Mouse (Mus musculus) CD4-positive helper T cell, adult 2 months (primary cell): ENCODE measurements at regions not wholly inside any gene's neighbourhood (a gene's known extent, or its start where the extent isn't known, plus 50 kb on each side); places are given as distances from the start of the nearest gene placed in this dataset.
A peak's percentile ranks its signal among the peaks of the same experiment; 100 is the strongest.

Source experiments
- DNase-seq: peaks from one replicate; pipeline ENCODE4 v3.0.0-alpha.2; 2012; ENCODE audit warnings: low read depth, missing footprints, low spot score

GRCm38 (mm10) chr13:110978022-110978421 is 276.8 kb upstream of the Actbl2 start:
- DNase-seq, result no peak

GRCm38 (mm10) chr13:110990677-110991076 is 264.1 kb upstream of the Actbl2 start:
- no peak for DNase-seq

DNA sequence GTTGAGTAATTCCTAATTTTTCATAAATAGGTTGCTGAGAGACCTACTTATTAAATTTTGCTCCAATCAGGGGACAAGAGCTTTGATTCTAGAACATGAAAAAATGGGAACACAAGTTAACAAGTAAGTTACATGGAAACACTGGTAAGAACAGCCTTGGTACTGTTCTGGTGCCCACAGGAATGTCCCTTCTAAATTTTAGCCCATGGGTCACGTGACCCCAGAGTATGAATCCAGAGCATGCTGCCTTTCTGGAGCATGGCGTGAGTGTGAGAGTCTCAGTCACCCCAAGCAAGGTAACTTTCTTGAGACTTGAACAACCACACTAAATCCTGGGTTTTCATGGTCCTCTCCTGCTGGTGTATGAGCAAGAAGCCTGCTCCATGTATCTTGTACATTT is 263.7 kb upstream of the Actbl2 start:
- DNase-seq, result no peak

DNA sequence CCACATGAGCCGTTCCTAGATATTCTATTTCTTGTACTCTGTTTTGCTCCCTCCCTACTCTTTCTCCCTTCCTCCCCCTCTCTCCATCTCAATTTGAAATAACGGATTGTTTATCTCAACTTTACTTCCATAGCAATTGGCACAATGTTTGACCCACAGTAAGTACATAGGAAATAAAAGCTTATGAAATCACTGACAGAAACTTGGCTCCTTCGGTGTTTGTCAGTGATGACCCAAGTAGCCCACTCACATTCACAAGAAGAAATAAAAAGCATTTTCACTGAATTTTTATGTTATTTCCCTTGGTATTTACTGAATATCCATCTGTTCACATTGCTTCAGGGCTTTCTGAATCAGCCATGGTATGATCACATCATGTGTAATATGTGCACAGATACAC is 260.2 kb upstream of the Actbl2 start:
- no peak for DNase-seq

DNA sequence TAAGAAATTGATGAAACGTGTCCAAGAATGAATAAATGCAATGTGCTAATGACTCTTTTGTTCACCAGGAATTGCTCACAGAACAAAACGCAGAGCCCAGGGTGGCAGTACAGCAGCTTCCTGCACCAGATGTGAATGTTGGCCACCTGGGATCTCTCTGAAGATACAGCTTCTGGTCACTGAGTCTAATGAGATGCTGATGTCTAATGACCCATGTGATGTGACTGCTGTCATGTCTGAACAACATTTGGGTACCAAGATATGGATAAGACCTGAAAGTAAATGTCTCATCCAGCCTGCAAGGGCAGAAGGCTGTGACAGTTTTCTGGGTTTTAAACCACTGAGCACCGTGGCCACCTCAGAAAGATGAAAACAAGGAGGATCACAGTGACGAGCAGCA is 252.1 kb upstream of the Actbl2 start:
- DNase-seq, result no peak

DNA sequence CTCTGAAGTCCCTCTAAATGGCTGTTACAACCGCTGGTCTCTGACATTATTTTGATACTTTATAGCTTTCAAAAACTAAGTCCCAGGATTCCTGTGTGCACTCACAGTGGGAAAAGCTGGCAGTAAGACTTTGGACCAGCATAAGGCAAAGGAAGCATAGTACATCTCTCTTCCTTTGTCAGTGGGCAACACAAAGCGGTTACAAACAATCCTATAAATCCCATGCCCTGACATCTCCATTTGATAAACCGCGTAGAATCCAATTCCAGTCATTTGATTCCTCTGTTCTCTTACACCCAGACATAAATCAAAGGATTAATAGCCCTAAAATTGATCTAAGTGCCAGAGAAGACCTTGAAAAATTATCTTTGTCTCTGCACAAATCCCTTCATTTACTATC is 240.7 kb upstream of the Actbl2 start:
- DNase-seq, result no peak

DNA sequence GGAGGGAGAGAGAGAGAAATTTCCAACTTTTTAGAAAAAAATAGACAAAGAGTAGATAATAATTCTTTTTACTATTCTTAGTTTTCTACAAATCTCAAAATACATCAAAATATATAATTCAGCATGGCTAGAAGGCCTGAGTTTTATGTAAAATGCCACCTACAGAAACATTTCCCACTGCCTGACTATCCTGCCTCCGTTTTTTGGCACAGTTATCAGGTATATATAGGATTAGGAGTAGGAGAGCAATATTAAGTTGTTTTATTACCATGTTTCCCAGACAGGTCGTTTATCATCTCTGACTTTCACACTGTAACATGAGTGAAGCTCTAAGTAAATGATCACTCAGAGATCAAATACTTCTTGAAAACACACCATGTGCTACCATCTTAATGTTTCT is 224.7 kb upstream of the Actbl2 start:
- no peak for DNase-seq

GRCm38 (mm10) chr13:111031633-111032032 is 223.2 kb upstream of the Actbl2 start:
- no peak for DNase-seq

- DNase-seq, result peak; percentile 13
Measured at GRCm38 (mm10) chr13:111043637-111044036, 211.2 kb upstream of the Actbl2 start.

DNA sequence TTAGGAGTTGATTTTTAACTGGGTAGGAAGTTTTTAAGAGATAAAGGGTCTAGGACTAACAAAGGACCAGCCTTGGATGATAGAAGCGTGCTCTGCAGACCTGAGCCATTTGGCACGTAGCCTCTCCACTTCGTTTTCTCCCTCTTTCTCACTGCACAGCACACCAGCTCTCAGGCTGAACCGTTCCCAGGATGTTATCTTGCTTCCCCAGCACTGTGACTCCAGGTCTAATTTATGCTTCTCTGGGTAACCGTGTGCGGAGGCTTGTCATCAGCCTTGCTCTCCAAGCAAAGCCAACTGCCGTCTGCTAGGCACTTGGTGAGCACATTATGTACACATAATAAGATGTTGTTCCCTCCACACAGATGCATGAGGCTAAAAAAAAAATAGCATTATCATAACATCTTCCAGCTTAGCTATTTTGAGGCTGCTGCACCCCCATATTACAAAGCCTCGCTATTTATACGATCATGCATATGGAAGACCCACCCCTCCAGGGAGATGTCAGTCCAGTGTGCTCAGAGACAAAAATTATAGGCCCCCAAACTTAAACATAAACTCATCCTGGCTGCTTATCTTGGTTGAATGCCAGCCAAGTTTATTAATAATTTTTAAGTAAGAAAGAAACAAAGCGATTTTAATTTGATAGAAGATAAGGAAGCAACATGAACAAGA is 210.3 kb upstream of the Actbl2 start:
- DNase-seq, result no peak

DNA sequence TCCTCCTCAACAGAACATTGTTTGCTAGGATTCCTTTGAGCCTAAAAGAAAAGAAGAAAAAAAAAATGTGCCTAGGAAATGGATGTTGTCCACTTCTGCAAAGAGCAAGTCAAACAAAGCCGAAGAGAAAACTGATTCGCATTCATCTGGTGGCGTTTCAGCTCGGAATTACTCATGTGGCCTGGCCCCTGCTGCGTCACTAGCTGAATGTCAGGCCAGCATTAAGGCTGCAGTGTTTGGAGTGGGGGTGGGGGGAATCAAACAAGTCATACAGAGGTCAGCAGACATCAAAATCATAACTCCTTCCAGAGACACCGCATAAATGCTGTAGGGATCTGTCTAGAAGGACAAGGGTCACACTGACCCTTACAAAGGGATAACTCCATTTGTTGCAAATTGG is 204.7 kb upstream of the Actbl2 start:
- DNase-seq, result no peak

DNA sequence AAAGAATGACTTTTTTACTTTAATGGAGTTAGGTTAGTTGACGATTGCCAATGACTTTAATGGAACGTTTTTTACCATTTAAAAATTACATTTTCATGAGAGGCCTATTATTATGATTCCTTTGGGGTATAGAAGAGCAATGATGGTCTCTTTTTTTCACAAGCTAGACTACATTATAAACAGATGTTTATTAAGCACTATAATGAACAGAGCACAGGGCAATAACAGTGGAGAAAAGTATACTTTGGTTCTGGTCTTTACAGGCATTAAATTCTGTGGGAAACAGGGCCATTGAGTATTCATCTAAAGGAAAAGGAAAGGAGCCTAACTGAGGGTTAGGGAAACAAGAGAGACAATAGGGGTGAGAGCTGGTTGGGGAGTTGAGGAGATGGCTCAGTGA is 199.0 kb upstream of the Actbl2 start:
- DNase-seq, result no peak

DNA sequence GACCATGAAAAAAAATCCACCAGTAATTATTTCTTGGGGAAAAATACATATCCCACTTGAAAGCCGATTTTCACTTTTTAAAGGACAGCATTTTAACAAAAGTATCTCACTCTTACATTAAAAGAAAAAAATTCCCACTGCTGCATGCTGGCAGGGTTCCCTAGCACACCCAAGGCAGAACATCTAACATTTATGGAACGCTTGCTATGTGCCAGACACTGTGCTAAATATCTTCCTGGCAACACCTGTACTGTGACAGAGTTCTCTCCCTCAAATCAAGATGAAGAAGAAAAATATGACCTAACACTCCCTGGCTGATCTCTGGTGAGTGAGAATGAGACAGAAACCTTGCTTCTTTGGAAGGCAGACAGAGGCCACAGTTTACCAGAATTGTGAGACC is 167.1 kb upstream of the Actbl2 start:
- DNase-seq, result no peak

GRCm38 (mm10) chr13:111096071-111096470 is 158.7 kb upstream of the Actbl2 start:
- no peak for DNase-seq

GRCm38 (mm10) chr13:111097336-111097735 is 157.5 kb upstream of the Actbl2 start:
- DNase-seq, result no peak

GRCm38 (mm10) chr13:111098738-111099137 is 156.1 kb upstream of the Actbl2 start:
- DNase-seq, result no peak

- DNase-seq, result no peak
Measured at GRCm38 (mm10) chr13:111099252-111099651, 155.6 kb upstream of the Actbl2 start.

GRCm38 (mm10) chr13:111100448-111100847 is 154.4 kb upstream of the Actbl2 start:
- DNase-seq, result no peak

GRCm38 (mm10) chr13:111104567-111105219 is 150.1 kb upstream of the Actbl2 start:
- DNase-seq, result no peak

DNA sequence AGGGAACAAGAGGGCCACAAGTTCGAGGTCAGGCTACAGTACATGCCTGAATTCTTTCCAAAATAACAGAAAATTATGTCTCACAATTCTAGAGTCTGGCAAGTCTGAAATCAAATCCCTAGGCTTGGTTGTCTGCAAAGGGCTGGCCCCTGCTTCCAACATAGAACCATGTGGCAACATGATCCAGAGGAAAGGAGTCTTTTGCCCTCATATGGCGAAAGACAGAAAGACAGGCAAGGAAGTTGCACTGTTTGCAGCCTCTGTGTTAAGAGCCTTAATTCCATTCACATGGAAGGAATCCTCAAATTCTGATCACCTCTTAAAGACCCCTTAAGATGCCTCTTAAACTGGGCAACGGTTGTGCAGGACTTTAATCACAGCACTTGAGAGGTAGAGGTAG is 123.7 kb upstream of the Actbl2 start:
- DNase-seq, result no peak

GRCm38 (mm10) chr13:111136392-111136791 is 118.4 kb upstream of the Actbl2 start:
- no peak for DNase-seq

DNA sequence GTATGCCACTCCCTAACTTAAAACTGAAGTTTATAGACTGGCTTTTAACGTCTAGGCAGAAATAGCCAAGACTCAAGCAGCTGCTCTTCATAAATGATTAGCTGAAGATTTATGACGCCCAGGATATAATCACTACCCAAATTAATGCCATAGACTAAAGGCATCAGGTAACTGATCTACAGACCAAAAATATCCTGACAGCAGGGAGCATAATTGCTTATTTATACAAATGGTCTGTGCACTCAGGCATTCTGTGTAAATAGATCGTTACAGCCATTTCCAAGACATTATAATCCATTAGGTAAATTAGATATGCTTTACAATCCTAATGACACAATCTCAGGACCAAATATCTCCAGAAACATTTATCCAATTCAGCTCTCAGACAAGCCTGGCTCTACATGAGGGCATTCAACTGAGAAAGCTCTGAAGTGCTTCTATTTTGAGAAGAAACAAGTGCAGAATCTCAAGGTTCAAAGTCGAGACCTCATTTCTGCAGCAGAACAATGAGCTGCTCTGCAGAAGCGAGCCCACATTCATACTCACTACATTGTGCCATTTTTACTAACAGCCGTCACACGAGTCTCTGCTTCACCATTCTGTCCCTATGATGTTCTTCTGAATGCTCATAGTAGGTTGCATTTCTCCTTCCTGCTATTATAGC is 111.9 kb upstream of the Actbl2 start:
- DNase-seq, result no peak

DNA sequence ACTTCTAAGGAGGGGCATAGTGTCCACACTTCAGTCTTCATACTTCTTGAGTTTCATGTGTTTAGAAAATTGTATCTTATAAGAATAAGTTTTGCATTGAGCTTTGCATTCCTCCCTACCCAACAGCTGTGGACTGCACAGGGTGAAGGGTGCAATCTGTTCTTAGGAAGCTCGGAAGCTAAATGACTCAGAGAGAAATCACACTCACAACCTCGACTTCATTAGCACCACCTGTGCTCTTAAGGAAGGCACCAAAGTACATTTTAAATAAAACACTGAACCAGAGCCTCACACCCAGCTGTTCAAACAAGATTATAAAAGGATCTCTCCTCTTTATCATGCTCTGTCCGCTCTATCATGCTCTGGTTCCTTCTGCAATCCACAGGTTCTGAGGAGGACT is 110.1 kb upstream of the Actbl2 start:
- no peak for DNase-seq
